Mouse (Mus musculus) forebrain, embryonic 10.5 days (tissue): ENCODE results near the gene Actg2. TPM values are rescaled to one million over a fixed set of nuclear protein-coding genes. Genes with fewer than 3 reads are reported as not detected.
"Not testable (repeated sequence)": the region's sequence is repeated elsewhere in the genome, so short reads cannot be mapped to it uniquely, and the experiment has no call there.

Source experiments
- DNase-seq: peaks from one replicate; pipeline ENCODE4 v3.0.0-alpha.2; 2017; ENCODE audit warnings: low spot score; ENCODE audit errors: extremely low spot score
- H3K27ac ChIP-seq: fragments of 300-500 bp; sonication (generic); 2 replicates; pipeline ENCODE4 v1.5.1; 2016; ENCODE audit warnings: mild to moderate bottlenecking
- H3K27me3 ChIP-seq: fragments of 300-500 bp; sonication (generic); 2 replicates; pipeline ENCODE4 v1.6.1; 2016; ENCODE audit warnings: mild to moderate bottlenecking; ENCODE audit not compliant: poor library complexity, severe bottlenecking
- H3K36me3 ChIP-seq: fragments of 300-500 bp; sonication (generic); replicated peaks from 2 replicates; pipeline ENCODE4 v1.6.1; 2016; ENCODE audit warnings: mild to moderate bottlenecking, moderate library complexity
- H3K4me1 ChIP-seq: fragments of 300-500 bp; sonication (generic); 2 replicates; pipeline ENCODE4 v1.6.1; 2016
- H3K4me3 ChIP-seq: fragments of 300-500 bp; sonication (generic); 2 replicates; pipeline ENCODE4 v1.5.1; 2016; ENCODE audit warnings: mild to moderate bottlenecking, moderate library complexity
- H3K9me3 ChIP-seq: fragments of 300-500 bp; sonication (generic); 2 replicates; pipeline ENCODE4 v1.6.1; 2016; ENCODE audit warnings: mild to moderate bottlenecking, moderate library complexity
- WGBS: fragments of 180-500 bp; shearing (Covaris S2); methylation state at CpG from one replicate; pipeline ENCODE4 v1.1.7; 2016; 5-methylcytosine and 5-hydroxymethylcytosine counted together
- polyA plus RNA-seq: library from polyadenylated mRNA; unstranded; fragments of >200 nt; fragmentation: Nextera tagmentation; extraction: Ambion mirVana; gene quantifications from 2 replicates; pipeline ENCODE4 v1.2.1, GENCODE M21; 2016

Actg2 gene
- polyA plus RNA-seq = 0.12 and 0.26 TPM in 2 replicates

GRCm38 (mm10) chr6:83536028-83536794, at the start of gene Actg2:
Gene Actg2 (minus strand): TSS chr6:83536265.
- no peaks in the 10 kb centered on the region for H3K9me3 ChIP-seq
- no peaks in the 10 kb centered on the region; the same call in 1 of the 2 replicates for H3K27me3 ChIP-seq
- H3K4me1 ChIP-seq = peaks cover 14% of the 10 kb centered on the region
- no peaks in the 10 kb centered on the region for H3K36me3 ChIP-seq
- DNase-seq = no peak
- no peak within 1 kb of the TSS for H3K4me3 ChIP-seq
- H3K27ac ChIP-seq = peak within 1 kb of the TSS; percentile 48
- 66% methylated on average over 12 of the region's 12 CpGs for WGBS

GRCm38 (mm10) chr6:83585328-83585727, 49.3 kb upstream of the Actg2 start:
- DNase-seq, H3K36me3 ChIP-seq, H3K27ac ChIP-seq, H3K4me3 ChIP-seq, H3K4me1 ChIP-seq, H3K9me3 ChIP-seq: not testable (repeated sequence)
- 89% methylated on average over 9 of the region's 9 CpGs for WGBS
- peaks cover 20% of the 10 kb centered on the region for H3K27me3 ChIP-seq

GRCm38 (mm10) chr6:83583591-83583990, 47.5 kb upstream of the Actg2 start:
- Histone ChIP-seq H3K9me3 (no peaks in the 10 kb centered on the region), H3K4me3 (no peak overlapping the region), H3K27ac (no peak overlapping the region), H3K4me1 (no peaks in the 10 kb centered on the region), H3K36me3 (no peaks in the 10 kb centered on the region), H3K27me3 (peaks cover 28% of the 10 kb centered on the region)
- WGBS = 78% methylated on average over 2 of the region's 2 CpGs
- no peak for DNase-seq

- 3% methylated on average over 6 of the region's 6 CpGs for WGBS
- Histone ChIP-seq H3K27me3 (peaks cover 28% of the 10 kb centered on the region), H3K4me3 (0 out of 2 replicates have a peak overlapping the region, but pooled peaks have one; percentile 18), H3K9me3 (no peaks in the 10 kb centered on the region), H3K36me3 (no peaks in the 10 kb centered on the region), H3K27ac (no peak overlapping the region), H3K4me1 (no peaks in the 10 kb centered on the region)
- peak; percentile 47 for DNase-seq
Observed at GRCm38 (mm10) chr6:83582938-83583270, 46.8 kb upstream of the Actg2 start.

GRCm38 (mm10) chr6:83582135-83582937, 46.3 kb upstream of the Actg2 start:
- no peak overlapping the region for H3K27ac ChIP-seq
- no peak for DNase-seq
- no peaks in the 10 kb centered on the region for H3K36me3 ChIP-seq
- 42% methylated on average over 20 of the region's 20 CpGs for WGBS
- H3K4me3 ChIP-seq = peak overlapping the region; percentile 18; the same call in 1 of the 2 replicates
- H3K9me3 ChIP-seq = no peaks in the 10 kb centered on the region
- H3K4me1 ChIP-seq = no peaks in the 10 kb centered on the region
- H3K27me3 ChIP-seq = peaks cover 28% of the 10 kb centered on the region

GRCm38 (mm10) chr6:83577534-83577933, 41.5 kb upstream of the Actg2 start:
- no peaks in the 10 kb centered on the region for H3K36me3 ChIP-seq
- H3K27me3 ChIP-seq = peaks cover 38% of the 10 kb centered on the region
- no peak overlapping the region for H3K27ac ChIP-seq
- no peak for DNase-seq
- H3K9me3 ChIP-seq = no peaks in the 10 kb centered on the region
- no peak overlapping the region for H3K4me3 ChIP-seq
- H3K4me1 ChIP-seq = peaks cover 5% of the 10 kb centered on the region

GRCm38 (mm10) chr6:83575609-83576008, 39.5 kb upstream of the Actg2 start:
- Histone ChIP-seq H3K9me3 (no peaks in the 10 kb centered on the region), H3K36me3 (no peaks in the 10 kb centered on the region), H3K27ac (no peak overlapping the region), H3K27me3 (peaks cover 23% of the 10 kb centered on the region), H3K4me1 (peaks cover 18% of the 10 kb centered on the region), H3K4me3 (no peak overlapping the region)
- WGBS = 79% methylated on average over 4 of the region's 4 CpGs
- DNase-seq = no peak

GRCm38 (mm10) chr6:83572671-83573070, 36.6 kb upstream of the Actg2 start, which contains the start of gene Stambp:
Gene Stambp (minus strand): TSS chr6:83572729.
- Histone ChIP-seq H3K27ac (peak within 1 kb of the TSS; percentile 84), H3K4me1 (peaks cover 18% of the 10 kb centered on the region), H3K27me3 (peaks cover 12% of the 10 kb centered on the region), H3K9me3 (no peaks in the 10 kb centered on the region), H3K36me3 (0 out of 2 replicates have a peak, but pooled peaks cover 5% of the 10 kb centered on the region), H3K4me3 (peak within 1 kb of the TSS; percentile 77)
- no peak for DNase-seq
- WGBS = 1% methylated on average over 10 of the region's 11 CpGs

GRCm38 (mm10) chr6:83571840-83572667, 36.0 kb upstream of the Actg2 start:
- WGBS = 5% methylated on average over 37 of the region's 37 CpGs
- Histone ChIP-seq H3K27ac (peak overlapping the region; percentile 84), H3K4me1 (peaks cover 18% of the 10 kb centered on the region), H3K9me3 (no peaks in the 10 kb centered on the region), H3K4me3 (peak overlapping the region; percentile 77), H3K36me3 (0 out of 2 replicates have a peak, but pooled peaks cover 5% of the 10 kb centered on the region), H3K27me3 (peaks cover 12% of the 10 kb centered on the region)
- DNase-seq = peak; percentile 87

- no peak overlapping the region for H3K27ac ChIP-seq
- H3K27me3 ChIP-seq = peaks cover 4% of the 10 kb centered on the region; the same call in 1 of the 2 replicates
- H3K4me3 ChIP-seq = no peak overlapping the region
- WGBS = 78% methylated on average over 20 of the region's 20 CpGs
- peaks cover 18% of the 10 kb centered on the region for H3K4me1 ChIP-seq
- 0 out of 2 replicates have a peak, but pooled peaks cover 5% of the 10 kb centered on the region for H3K36me3 ChIP-seq
- H3K9me3 ChIP-seq = no peaks in the 10 kb centered on the region
- no peak for DNase-seq
Observed at GRCm38 (mm10) chr6:83568901-83569862, 33.1 kb upstream of the Actg2 start.

GRCm38 (mm10) chr6:83555972-83556371, 19.9 kb upstream of the Actg2 start:
- H3K27me3 ChIP-seq = no peaks in the 10 kb centered on the region
- H3K4me1 ChIP-seq = no peaks in the 10 kb centered on the region
- WGBS = 90% methylated on average over 6 of the region's 6 CpGs
- no peaks in the 10 kb centered on the region for H3K9me3 ChIP-seq
- H3K4me3 ChIP-seq = no peak overlapping the region
- no peak overlapping the region for H3K27ac ChIP-seq
- peaks cover 36% of the 10 kb centered on the region for H3K36me3 ChIP-seq
- DNase-seq = no peak
